Mouse (Mus musculus): ENCODE measurements around the gene Gprin1.

DNA sequence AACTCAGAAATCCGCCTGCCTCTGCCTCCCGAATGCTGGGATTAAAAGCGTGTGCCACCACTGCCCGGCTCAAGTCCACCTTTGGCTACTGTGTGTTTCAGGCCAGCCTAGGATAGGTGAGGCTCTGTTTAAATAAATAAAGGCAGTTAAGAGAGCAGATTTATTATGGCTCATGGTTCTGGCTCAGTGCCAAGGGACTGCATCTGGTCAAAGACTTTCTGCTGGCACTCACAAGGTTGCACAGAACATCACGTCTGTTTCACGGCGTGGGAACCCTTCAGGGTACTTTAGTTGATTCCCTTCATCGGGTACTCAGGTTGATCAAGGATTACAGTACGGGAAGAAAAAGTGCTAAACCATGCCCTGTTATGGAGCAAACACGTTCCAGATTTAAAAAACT is 34.7 kb downstream of the Gprin1 start:
- no peak for TF ChIP-seq CTCF (IDR thresholded peaks at IDR 0.05; ENCODE audit: extremely low read depth, insufficient read length, insufficient replicate concordance, low read depth, low read length)
- TF ChIP-seq POLR2A (IDR thresholded peaks at IDR 0.05; ENCODE audit: low read depth, low read length): no peak
